Mouse (Mus musculus): ENCODE measurements around the gene Skap2. TPM values are rescaled to one million over a fixed set of nuclear protein-coding genes. Genes with fewer than 3 reads are reported as not detected.

Skap2 gene
- polyA plus RNA-seq, 1 experiment from 2014 or later: 8.0 TPM

DNA sequence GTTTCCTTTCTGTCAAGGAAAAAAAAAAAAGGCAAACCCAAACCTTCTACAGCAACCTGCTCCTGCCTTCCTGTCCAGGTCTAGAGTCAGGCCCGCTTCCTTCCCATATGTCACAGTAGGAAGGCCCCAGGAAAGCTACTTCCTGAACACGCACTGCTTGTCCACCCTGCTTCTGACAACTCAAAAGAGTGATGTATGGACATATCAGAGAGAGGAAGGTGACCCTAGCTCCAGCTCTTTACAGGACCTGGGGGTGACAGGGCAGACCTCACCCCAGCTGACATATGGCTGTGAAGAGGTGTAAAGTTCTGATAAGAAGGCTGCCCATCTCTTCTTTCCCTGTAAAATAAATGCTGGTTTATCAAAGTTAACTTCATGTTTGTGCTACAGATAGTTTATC, 133.8 kb downstream of the Skap2 start:
- H3K27me3 ChIP-seq (replicated peaks; ENCODE audit: low read depth, poor library complexity, severe bottlenecking): peaks cover 9% of the 10 kb centered on the region
- no peaks in the 10 kb centered on the region for H3K36me3 ChIP-seq (replicated peaks)
- peaks cover 17% of the 10 kb centered on the region for H3K4me1 ChIP-seq
- 90% methylated on average over 2 of the region's 2 CpGs for WGBS
- DNase-seq (ENCODE audit: low spot score): no peak
- H3K4me3 ChIP-seq: no peak overlapping the region
- H3K9me3 ChIP-seq: no peaks in the 10 kb centered on the region
- H3K27ac ChIP-seq (replicated peaks): no peak overlapping the region

DNA sequence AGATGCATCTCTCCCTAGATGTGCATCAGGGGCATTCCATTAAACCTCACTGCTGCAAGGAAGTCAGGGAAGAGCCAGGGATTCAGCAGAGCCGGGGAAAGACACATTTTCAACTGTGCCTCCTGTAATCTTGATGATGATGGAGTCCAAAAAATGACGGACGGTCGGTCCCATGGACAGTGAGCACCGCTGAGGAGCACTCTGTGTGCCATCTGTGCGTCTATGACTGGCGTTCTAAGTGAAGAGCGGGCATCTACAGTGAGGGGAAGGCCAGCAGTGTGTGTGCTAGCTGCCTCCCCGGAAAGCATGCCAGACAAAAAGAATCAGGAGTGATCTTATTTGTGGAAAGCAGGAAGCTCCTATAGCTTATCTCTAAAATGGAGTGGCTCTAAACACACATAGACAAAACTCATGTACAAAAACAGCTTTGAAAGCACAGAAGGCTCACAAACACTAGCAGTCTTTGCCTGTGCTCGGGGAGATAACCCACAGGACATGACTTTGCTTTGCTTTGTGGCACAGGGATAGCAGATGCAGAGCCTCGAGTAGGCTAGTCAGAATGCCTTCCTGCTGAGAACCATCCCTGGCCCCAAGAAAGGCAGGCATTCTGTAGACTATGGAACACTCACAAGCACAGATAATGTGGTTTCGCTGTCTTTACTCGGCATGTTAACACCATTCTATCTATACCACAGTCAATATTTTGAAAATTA, 135.4 kb downstream of the Skap2 start:
- Histone ChIP-seq H3K4me1 (peaks cover 17% of the 10 kb centered on the region), H3K27ac (replicated peaks) (no peak overlapping the region), H3K27me3 (replicated peaks; ENCODE audit: low read depth, poor library complexity, severe bottlenecking) (peaks cover 16% of the 10 kb centered on the region), H3K4me3 (no peak overlapping the region), H3K36me3 (replicated peaks) (no peaks in the 10 kb centered on the region), H3K9me3 (no peaks in the 10 kb centered on the region)
- 80% methylated on average over 13 of the region's 13 CpGs for WGBS
- DNase-seq (ENCODE audit: low spot score): no peak

DNA sequence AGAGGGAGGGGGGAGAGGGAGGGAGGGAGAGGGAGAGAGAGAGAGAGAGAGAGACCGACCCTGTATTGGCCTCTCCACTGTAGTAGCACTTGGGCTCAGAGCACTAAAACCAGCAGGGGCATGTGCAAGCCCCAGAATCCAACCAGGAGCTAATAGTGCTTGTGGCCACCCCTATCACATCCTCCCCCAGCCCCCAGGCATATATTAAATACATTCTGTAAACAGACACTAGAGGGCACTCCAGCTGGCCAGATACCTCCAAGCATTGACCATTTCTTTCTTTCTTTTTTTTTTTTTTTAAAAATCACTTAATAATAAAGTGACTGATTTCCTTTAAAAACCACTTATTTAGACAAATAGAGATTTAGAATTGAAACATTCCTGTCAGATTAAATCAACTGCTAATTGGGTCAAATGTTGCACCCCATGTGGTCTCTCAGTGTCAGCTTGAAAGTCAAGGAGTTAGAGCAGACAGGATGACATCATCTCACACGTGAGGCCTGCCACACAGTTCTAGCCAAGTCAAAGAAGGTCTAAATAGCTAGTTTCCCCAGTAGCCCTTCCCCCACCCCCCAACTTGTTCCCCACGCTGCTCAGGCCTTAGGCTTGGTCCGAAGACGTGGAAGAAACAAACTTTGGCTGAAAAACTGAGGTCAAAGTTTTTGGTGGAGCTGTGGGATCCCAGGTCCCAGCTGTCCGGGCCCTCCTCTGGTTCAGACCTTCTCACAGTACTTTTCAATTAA, 136.3 kb downstream of the Skap2 start:
- H3K36me3 ChIP-seq (replicated peaks): no peaks in the 10 kb centered on the region
- peak; percentile 36 for DNase-seq (ENCODE audit: low spot score)
- WGBS: 35% methylated on average over 6 of the region's 6 CpGs
- no peaks in the 10 kb centered on the region for H3K9me3 ChIP-seq
- H3K4me3 ChIP-seq: no peak overlapping the region
- H3K27ac ChIP-seq (replicated peaks): no peak overlapping the region
- peaks cover 12% of the 10 kb centered on the region for H3K4me1 ChIP-seq
- H3K27me3 ChIP-seq (replicated peaks; ENCODE audit: low read depth, poor library complexity, severe bottlenecking): peaks cover 20% of the 10 kb centered on the region

DNA sequence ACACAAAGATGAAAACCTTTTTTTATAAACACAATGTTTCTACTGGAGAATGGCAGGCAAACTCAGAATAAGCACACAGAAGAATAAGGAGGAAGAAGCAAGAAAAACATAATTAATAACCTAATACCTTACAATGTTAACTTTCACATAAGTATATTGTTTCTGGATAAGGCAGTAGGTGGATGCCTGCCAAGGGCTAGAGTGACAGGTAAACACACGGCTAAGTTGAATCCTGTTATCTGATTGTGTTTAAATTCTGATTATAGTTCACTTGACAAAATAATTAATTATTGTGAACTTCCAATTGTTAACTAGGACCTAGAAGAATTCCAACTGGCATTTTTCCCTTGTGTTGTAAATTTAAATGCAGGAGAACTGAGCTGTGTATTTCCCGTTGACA, 138.3 kb downstream of the Skap2 start:
- DNase-seq (ENCODE audit: low spot score): no peak
- Histone ChIP-seq H3K27ac (replicated peaks) (no peak overlapping the region), H3K4me3 (no peak overlapping the region), H3K36me3 (replicated peaks) (no peaks in the 10 kb centered on the region), H3K27me3 (replicated peaks; ENCODE audit: low read depth, poor library complexity, severe bottlenecking) (peaks cover 20% of the 10 kb centered on the region), H3K4me1 (peaks cover 8% of the 10 kb centered on the region), H3K9me3 (no peaks in the 10 kb centered on the region)
- 71% methylated on average over 2 of the region's 2 CpGs for WGBS

DNA sequence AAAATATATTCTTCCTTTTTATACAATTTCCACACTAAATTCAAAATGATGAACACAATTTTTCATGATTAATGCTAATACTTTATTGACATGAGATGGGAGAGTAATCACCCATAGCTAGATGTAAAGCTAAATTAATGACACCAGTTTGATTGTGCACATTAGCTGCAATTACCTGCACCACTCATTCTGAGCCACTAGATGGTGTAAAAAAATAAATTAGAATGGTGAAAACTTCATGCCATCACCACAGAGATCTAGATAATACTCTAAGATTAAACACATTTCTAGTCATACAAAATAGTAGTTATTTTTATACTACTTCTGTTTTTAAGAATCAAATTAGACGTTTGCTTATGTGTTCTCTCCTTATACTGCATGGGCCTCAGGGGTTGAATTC, 141.2 kb downstream of the Skap2 start:
- Histone ChIP-seq H3K4me1 (peaks cover 5% of the 10 kb centered on the region), H3K4me3 (no peak overlapping the region), H3K27me3 (replicated peaks; ENCODE audit: low read depth, poor library complexity, severe bottlenecking) (peaks cover 18% of the 10 kb centered on the region; the same call in 1 of the 2 replicates), H3K36me3 (replicated peaks) (no peaks in the 10 kb centered on the region), H3K27ac (replicated peaks) (no peak overlapping the region), H3K9me3 (no peaks in the 10 kb centered on the region)
- no peak for DNase-seq (ENCODE audit: low spot score)
- 19% methylated on average over 1 of the region's 1 CpGs for WGBS

DNA sequence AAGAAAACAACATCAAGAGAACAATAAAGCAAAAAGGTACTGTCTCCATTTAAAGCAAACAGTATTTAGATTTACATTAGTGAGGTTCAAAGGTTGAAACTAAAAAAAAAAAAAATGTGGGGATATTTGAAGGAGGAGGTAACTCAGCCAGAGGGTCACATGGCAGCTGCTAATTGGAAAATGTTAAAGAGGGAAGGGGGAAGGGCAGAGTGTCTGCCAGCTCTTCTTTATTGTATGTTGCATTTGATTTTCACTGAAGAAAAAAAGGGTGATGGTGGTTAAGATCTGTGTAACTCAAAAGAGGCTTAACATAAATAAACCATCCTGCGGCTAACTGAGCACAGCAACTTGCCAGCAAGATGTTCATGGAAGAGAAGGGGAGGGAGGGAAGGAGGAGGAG, 142.1 kb downstream of the Skap2 start:
- Histone ChIP-seq H3K4me3 (no peak overlapping the region), H3K27me3 (replicated peaks; ENCODE audit: low read depth, poor library complexity, severe bottlenecking) (peaks cover 18% of the 10 kb centered on the region; the same call in 1 of the 2 replicates), H3K27ac (replicated peaks) (no peak overlapping the region), H3K36me3 (replicated peaks) (no peaks in the 10 kb centered on the region), H3K4me1 (no peaks in the 10 kb centered on the region), H3K9me3 (no peaks in the 10 kb centered on the region)
- WGBS: 57% methylated on average over 1 of the region's 1 CpGs
- DNase-seq (ENCODE audit: low spot score): no peak

DNA sequence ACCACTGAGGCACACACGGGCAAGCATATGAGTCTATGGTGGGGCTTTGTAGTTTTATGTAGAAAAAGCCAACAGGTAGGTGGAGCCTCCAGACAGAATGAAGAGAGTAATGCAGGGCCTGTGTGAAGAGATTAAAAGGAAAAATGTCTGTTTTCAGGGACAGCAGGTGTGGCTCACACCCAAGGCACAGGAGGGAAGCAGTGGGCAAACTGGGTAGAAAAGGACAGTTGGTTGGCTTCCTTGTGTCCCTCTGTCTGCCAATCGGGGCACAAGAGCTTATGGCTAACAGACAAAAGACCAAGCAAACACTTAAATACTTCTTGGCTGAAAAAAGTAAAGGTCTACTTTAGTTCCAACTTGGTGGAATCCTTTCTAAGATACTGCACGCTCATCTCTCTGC, 145.8 kb downstream of the Skap2 start:
- H3K27me3 ChIP-seq (replicated peaks; ENCODE audit: low read depth, poor library complexity, severe bottlenecking): peaks cover 4% of the 10 kb centered on the region; the same call in 1 of the 2 replicates
- no peak overlapping the region for H3K27ac ChIP-seq (replicated peaks)
- H3K4me1 ChIP-seq: no peaks in the 10 kb centered on the region
- WGBS: 78% methylated on average over 3 of the region's 3 CpGs
- H3K4me3 ChIP-seq: no peak overlapping the region
- DNase-seq (ENCODE audit: low spot score): no peak
- no peaks in the 10 kb centered on the region for H3K9me3 ChIP-seq
- H3K36me3 ChIP-seq (replicated peaks): no peaks in the 10 kb centered on the region

DNA sequence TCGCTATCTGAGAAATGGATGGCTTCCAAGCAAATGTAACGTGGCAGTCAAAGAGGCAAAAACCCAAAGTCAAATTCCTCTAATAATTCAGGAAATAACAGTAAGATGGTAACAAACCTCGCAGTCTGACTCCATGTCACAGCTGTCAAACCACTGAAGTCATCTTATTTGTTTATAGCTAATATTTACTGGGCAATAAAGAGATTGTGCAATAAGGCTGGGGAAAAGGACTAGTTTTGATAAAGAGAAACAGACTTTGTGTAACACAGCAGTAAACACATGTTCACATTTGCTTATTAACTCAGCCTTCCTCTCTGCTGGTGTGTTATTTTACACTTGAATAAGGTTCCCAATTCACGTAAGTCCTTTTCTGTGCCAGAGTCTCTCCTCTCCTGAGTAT, 148.8 kb downstream of the Skap2 start:
- DNase-seq (ENCODE audit: low spot score): no peak
- Histone ChIP-seq H3K4me3 (no peak overlapping the region), H3K4me1 (no peaks in the 10 kb centered on the region), H3K27me3 (replicated peaks; ENCODE audit: low read depth, poor library complexity, severe bottlenecking) (peaks cover 1% of the 10 kb centered on the region; the same call in 1 of the 2 replicates), H3K27ac (replicated peaks) (no peak overlapping the region), H3K36me3 (replicated peaks) (no peaks in the 10 kb centered on the region), H3K9me3 (no peaks in the 10 kb centered on the region)
- 86% methylated on average over 4 of the region's 4 CpGs for WGBS

DNA sequence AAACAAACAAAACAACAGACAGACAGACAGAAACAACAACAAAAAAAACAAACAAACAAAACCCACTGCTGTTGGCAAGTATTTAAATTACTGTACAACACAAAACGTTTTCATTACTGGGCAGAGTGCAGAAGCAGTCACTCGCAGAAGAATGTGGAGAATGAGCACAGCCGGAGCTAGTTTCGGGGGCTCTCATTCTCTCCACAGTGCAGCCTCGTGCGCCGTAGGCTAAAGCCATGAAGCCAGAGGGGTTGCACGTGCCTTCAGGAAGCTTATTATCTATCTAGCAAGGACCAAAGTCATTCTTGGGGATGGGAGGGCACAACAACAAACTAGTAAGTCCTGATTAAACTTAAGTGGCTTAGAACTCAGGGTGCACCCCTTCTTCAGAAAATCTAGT, 152.0 kb downstream of the Skap2 start:
- Histone ChIP-seq H3K27me3 (replicated peaks; ENCODE audit: low read depth, poor library complexity, severe bottlenecking) (peaks cover 4% of the 10 kb centered on the region; the same call in 1 of the 2 replicates), H3K4me1 (peaks cover 3% of the 10 kb centered on the region; the same call in 1 of the 2 replicates), H3K4me3 (no peak overlapping the region), H3K9me3 (no peaks in the 10 kb centered on the region), H3K36me3 (replicated peaks) (no peaks in the 10 kb centered on the region), H3K27ac (replicated peaks) (no peak overlapping the region)
- 33% methylated on average over 8 of the region's 8 CpGs for WGBS
- no peak for DNase-seq (ENCODE audit: low spot score)

DNA sequence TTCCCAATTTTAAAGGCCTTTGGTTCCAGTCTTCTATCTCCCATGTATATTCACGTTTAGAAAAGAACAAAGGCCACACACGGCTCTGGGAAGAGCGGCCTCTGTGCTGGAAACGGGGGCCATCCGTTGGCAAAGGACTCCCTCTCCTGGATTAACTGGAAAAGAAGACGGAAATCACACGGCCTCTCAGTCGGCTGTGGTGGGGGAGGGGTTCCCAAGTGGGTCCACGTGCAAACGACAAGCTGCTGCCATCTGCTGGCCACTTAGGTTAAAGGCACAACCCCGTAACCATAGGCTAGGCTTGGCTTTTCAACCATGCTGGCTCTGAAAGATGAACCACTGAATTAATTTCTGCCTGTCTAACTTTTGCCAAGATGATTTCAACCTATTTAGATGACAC, 154.5 kb downstream of the Skap2 start:
- no peak overlapping the region for H3K4me3 ChIP-seq
- peak; percentile 96 for DNase-seq (ENCODE audit: low spot score)
- under 1% methylated on average over 11 of the region's 11 CpGs for WGBS
- H3K36me3 ChIP-seq (replicated peaks): no peaks in the 10 kb centered on the region
- peaks cover 5% of the 10 kb centered on the region; the same call in 1 of the 2 replicates for H3K27me3 ChIP-seq (replicated peaks; ENCODE audit: low read depth, poor library complexity, severe bottlenecking)
- H3K4me1 ChIP-seq: peaks cover 3% of the 10 kb centered on the region; the same call in 1 of the 2 replicates
- no peaks in the 10 kb centered on the region for H3K9me3 ChIP-seq
- H3K27ac ChIP-seq (replicated peaks): peak overlapping the region; percentile 73

DNA sequence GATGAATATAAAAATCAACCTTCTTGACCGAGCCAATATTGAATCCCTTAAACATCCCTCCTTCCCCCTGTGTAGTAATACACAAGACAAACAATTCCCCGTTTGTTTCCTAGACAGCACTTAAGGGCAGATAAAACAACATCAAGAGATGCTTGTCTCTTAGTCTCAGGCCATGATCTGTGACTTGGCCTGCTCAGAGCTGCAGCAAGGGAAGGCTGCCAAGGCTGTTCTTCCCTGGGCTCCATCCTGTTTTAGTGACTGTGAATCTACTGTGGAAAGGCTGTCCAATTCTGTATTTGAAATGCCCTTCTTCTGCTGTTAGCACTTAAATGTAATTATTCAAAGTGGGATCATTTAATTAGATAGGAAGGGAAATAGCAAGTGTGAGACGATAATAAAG, 159.1 kb downstream of the Skap2 start:
- Histone ChIP-seq H3K4me1 (peaks cover 21% of the 10 kb centered on the region), H3K9me3 (no peaks in the 10 kb centered on the region), H3K27ac (replicated peaks) (no peak overlapping the region), H3K27me3 (replicated peaks; ENCODE audit: low read depth, poor library complexity, severe bottlenecking) (peaks cover 39% of the 10 kb centered on the region), H3K4me3 (no peak overlapping the region), H3K36me3 (replicated peaks) (no peaks in the 10 kb centered on the region)
- WGBS: 67% methylated on average over 3 of the region's 3 CpGs
- no peak for DNase-seq (ENCODE audit: low spot score)

DNA sequence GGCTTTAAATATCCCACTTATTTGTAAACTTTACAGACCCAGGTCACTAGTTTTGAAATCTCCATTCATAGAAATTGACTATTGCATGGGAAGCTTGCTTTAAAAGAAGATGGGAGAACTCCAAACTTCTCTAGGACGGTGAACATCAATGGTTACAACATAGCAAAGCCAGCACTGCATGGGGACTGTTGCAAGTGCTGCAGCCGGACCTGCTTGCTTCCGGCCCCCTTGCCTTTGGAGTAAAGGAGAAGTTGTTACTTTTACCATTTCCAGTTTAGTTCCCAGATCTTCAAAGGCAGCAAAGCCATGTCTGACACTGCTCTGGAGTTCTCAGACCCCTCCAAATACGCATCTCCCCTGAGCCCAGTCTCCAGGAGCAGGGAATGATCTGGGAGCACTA, 159.7 kb downstream of the Skap2 start:
- Histone ChIP-seq H3K27me3 (replicated peaks; ENCODE audit: low read depth, poor library complexity, severe bottlenecking) (peaks cover 45% of the 10 kb centered on the region), H3K27ac (replicated peaks) (no peak overlapping the region), H3K36me3 (replicated peaks) (no peaks in the 10 kb centered on the region), H3K9me3 (no peaks in the 10 kb centered on the region), H3K4me3 (no peak overlapping the region), H3K4me1 (peaks cover 24% of the 10 kb centered on the region)
- WGBS: 63% methylated on average over 4 of the region's 4 CpGs
- no peak for DNase-seq (ENCODE audit: low spot score)

DNA sequence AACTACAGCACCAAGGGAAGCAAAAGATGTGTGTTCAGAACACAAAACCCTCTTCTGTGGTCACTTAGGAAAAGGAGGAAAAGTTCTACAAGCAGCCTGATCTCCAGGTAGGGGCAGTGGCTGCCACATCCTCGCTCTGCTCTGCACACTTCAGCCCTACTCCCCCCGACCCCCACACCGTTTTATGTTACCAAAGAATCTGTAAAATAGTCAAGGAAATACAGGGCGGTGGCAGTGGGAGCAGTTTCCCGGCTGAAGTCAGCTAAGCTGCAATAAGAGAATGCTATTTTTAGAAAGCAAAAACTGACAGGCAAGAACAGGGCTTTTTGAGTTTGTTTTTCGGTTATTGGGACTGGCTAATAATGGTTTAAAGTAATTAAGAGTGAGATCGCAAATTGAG, 160.8 kb downstream of the Skap2 start:
- H3K36me3 ChIP-seq (replicated peaks): no peaks in the 10 kb centered on the region
- no peak overlapping the region for H3K27ac ChIP-seq (replicated peaks)
- no peaks in the 10 kb centered on the region for H3K9me3 ChIP-seq
- peaks cover 56% of the 10 kb centered on the region for H3K27me3 ChIP-seq (replicated peaks; ENCODE audit: low read depth, poor library complexity, severe bottlenecking)
- DNase-seq (ENCODE audit: low spot score): no peak
- peaks cover 28% of the 10 kb centered on the region for H3K4me1 ChIP-seq
- WGBS: 47% methylated on average over 7 of the region's 7 CpGs
- no peak overlapping the region for H3K4me3 ChIP-seq
